Mouse (Mus musculus): Measurements from ENCODE around the gene Arhgap44. TPM values are rescaled to one million over a fixed set of nuclear protein-coding genes. Genes with fewer than 3 reads are reported as not detected.

The Arhgap44 gene
- polyA plus RNA-seq (2014; fragmentation: Nextera tagmentation; extraction: Ambion mirVana), result 16.1 and 20.8 TPM in 2 replicates

DNA sequence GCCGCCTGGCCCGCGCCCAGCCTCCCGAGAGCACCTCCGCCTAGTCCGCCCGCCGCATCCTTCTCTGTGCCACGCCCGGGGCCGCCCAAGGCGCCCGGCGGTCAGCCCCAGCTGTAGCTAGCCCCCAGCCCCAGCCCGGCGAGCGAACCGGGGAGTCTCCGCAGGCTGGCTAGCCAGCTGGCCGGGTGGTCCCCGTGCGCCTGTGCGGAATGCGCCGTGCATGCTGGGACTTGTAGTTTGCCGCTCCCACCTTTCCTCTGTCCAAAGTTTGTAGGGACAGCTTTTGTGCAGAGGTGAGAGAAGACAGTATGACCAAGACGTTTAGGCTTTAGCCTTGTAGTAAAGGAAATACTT lies at the start of gene Arhgap44:
Gene Arhgap44 (minus strand): TSS at position 195 of the 354 bp plus-strand sequence.
- H3K27ac ChIP-seq (ENCODE audit: low read depth, low read length), result peak within 1 kb of the TSS; percentile 72; the same call in 1 of the 2 replicates
- no peaks in the 10 kb centered on the region for H3K9me3 ChIP-seq (ENCODE audit: control insufficient read depth, low read length)
- 0 out of 2 replicates have a peak, but pooled peaks cover 8% of the 10 kb centered on the region for H3K4me1 ChIP-seq (ENCODE audit: control insufficient read depth, insufficient read depth, low read length)
- no peaks in the 10 kb centered on the region; the same call in 1 of the 2 replicates for H3K27me3 ChIP-seq (ENCODE audit: control insufficient read depth, insufficient read depth, low read length)
- WGBS, result under 1% methylated on average over 27 of the region's 27 CpGs
- H3K36me3 ChIP-seq (ENCODE audit: control insufficient read depth, insufficient read depth, low read length), result no peaks in the 10 kb centered on the region
- H3K9ac ChIP-seq (replicated peaks; ENCODE audit: low read depth, low read length), result peak within 1 kb of the TSS; percentile 89
- H3K4me3 ChIP-seq (ENCODE audit: low read depth, low read length), result peak within 1 kb of the TSS; percentile 90
- peak within 1 kb of the TSS; percentile 85 for H3K4me2 ChIP-seq (ENCODE audit: low read depth, low read length)
- peak; percentile 97 for ATAC-seq (ENCODE audit: low read depth)

DNA sequence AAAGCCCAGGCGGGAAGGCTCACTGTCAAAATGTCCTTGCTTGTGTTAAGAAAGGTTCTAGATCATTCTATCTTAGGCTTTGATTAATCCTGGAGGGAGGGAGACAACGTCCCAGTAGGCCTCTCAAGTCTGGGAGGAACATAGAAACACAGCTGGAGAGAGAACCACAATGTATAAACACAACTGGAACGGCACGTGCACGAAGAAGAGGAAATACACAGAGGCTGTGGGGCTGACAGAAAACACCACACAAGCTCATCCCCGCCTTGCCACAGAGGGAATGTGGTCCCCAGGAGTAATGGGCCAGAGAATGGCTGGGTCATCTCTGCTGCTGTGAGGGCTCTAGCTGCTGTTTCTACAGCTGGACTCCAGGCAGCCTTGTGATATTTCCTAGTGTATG lies 48.9 kb upstream of the Arhgap44 start:
- H3K4me1 ChIP-seq (ENCODE audit: control insufficient read depth, insufficient read depth, low read length), result no peaks in the 10 kb centered on the region
- no peak overlapping the region for H3K4me2 ChIP-seq (ENCODE audit: low read depth, low read length)
- no peak overlapping the region for H3K9ac ChIP-seq (replicated peaks; ENCODE audit: low read depth, low read length)
- no peaks in the 10 kb centered on the region for H3K9me3 ChIP-seq (ENCODE audit: control insufficient read depth, low read length)
- no peaks in the 10 kb centered on the region for H3K27me3 ChIP-seq (ENCODE audit: control insufficient read depth, insufficient read depth, low read length)
- ATAC-seq (ENCODE audit: low read depth), result no peak
- no peak overlapping the region for H3K4me3 ChIP-seq (ENCODE audit: low read depth, low read length)
- H3K36me3 ChIP-seq (ENCODE audit: control insufficient read depth, insufficient read depth, low read length), result no peaks in the 10 kb centered on the region
- H3K27ac ChIP-seq (ENCODE audit: low read depth, low read length), result no peak overlapping the region
- 83% methylated on average over 6 of the region's 6 CpGs for WGBS

DNA sequence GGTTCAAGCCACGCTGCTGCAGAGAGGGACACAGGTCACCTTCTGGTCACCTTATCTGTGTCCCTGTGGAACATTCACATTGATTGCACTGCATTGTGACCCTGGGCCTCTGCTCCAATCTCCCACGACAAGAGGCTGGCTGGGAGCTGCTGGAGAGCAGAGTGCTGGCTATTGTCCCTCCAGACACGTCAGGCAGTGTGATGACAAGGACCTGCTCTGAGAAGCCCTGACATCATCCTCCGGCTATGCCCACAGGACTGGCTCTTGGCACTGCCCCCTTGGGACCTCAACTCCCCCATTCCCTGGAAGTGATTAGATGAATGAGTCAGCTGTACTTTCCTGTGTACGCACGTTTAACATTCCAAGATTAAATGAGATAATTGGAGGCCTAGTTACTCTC lies 46.7 kb upstream of the Arhgap44 start:
- 57% methylated on average over 6 of the region's 6 CpGs for WGBS
- no peaks in the 10 kb centered on the region for H3K27me3 ChIP-seq (ENCODE audit: control insufficient read depth, insufficient read depth, low read length)
- no peak for ATAC-seq (ENCODE audit: low read depth)
- H3K4me3 ChIP-seq (ENCODE audit: low read depth, low read length), result no peak overlapping the region
- H3K9me3 ChIP-seq (ENCODE audit: control insufficient read depth, low read length), result no peaks in the 10 kb centered on the region
- no peak overlapping the region for H3K27ac ChIP-seq (ENCODE audit: low read depth, low read length)
- H3K4me1 ChIP-seq (ENCODE audit: control insufficient read depth, insufficient read depth, low read length), result no peaks in the 10 kb centered on the region
- no peaks in the 10 kb centered on the region for H3K36me3 ChIP-seq (ENCODE audit: control insufficient read depth, insufficient read depth, low read length)
- H3K4me2 ChIP-seq (ENCODE audit: low read depth, low read length), result no peak overlapping the region
- no peak overlapping the region for H3K9ac ChIP-seq (replicated peaks; ENCODE audit: low read depth, low read length)

DNA sequence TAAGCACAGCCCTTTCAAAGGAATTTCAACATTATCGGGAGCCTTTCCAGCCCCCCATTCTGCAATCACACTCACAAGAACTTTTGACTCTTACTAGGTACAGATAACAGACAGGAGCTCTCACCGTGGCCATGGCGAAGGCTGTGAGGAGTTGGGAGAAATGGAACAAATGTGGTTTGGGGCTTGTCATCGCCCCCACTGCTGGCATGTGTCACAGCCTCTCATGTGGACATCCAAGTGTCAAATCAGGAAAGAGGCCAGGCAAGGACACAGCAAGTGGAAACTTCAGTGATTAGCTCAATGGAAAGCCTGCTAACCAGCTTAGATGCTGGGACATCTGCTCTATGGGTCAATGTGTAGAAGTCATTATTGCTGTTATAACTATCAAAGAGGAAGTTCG lies 42.5 kb upstream of the Arhgap44 start:
- 59% methylated on average over 5 of the region's 5 CpGs for WGBS
- no peak overlapping the region for H3K9ac ChIP-seq (replicated peaks; ENCODE audit: low read depth, low read length)

DNA sequence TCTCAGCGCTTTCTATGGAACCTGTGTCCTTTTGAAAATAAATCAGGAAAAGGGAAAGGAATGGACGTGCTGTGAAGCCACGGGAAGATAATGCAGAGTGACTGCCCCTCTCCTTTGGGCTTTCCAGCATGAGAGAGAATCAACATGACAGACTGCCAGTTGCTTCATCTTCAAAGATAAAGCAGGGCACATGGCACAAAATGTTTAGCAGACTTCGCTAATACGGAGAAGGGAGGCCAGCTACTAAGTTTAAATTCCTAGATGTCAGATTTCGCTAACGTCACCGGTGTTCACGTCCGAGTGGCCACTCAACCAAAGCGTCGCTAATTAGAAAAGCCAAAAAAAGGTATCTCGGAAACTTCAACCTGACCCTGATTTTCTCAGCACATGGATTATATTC lies 41.9 kb upstream of the Arhgap44 start:
- H3K36me3 ChIP-seq (ENCODE audit: control insufficient read depth, insufficient read depth, low read length), result no peaks in the 10 kb centered on the region
- no peak overlapping the region for H3K4me2 ChIP-seq (ENCODE audit: low read depth, low read length)
- H3K9ac ChIP-seq (replicated peaks; ENCODE audit: low read depth, low read length), result no peak overlapping the region
- H3K4me1 ChIP-seq (ENCODE audit: control insufficient read depth, insufficient read depth, low read length), result no peaks in the 10 kb centered on the region
- no peak for ATAC-seq (ENCODE audit: low read depth)
- no peaks in the 10 kb centered on the region for H3K27me3 ChIP-seq (ENCODE audit: control insufficient read depth, insufficient read depth, low read length)
- no peaks in the 10 kb centered on the region for H3K9me3 ChIP-seq (ENCODE audit: control insufficient read depth, low read length)
- 73% methylated on average over 13 of the region's 13 CpGs for WGBS
- H3K4me3 ChIP-seq (ENCODE audit: low read depth, low read length), result no peak overlapping the region
- H3K27ac ChIP-seq (ENCODE audit: low read depth, low read length), result no peak overlapping the region

More for the DNA sequence above, 42.5 kb upstream of the Arhgap44 start:
- Histone ChIP-seq H3K27me3 (ENCODE audit: control insufficient read depth, insufficient read depth, low read length) (no peaks in the 10 kb centered on the region), H3K4me2 (ENCODE audit: low read depth, low read length) (no peak overlapping the region), H3K4me1 (ENCODE audit: control insufficient read depth, insufficient read depth, low read length) (no peaks in the 10 kb centered on the region), H3K9me3 (ENCODE audit: control insufficient read depth, low read length) (no peaks in the 10 kb centered on the region), H3K27ac (ENCODE audit: low read depth, low read length) (no peak overlapping the region), H3K4me3 (ENCODE audit: low read depth, low read length) (no peak overlapping the region), H3K36me3 (ENCODE audit: control insufficient read depth, insufficient read depth, low read length) (no peaks in the 10 kb centered on the region)
- ATAC-seq (ENCODE audit: low read depth), result no peak

DNA sequence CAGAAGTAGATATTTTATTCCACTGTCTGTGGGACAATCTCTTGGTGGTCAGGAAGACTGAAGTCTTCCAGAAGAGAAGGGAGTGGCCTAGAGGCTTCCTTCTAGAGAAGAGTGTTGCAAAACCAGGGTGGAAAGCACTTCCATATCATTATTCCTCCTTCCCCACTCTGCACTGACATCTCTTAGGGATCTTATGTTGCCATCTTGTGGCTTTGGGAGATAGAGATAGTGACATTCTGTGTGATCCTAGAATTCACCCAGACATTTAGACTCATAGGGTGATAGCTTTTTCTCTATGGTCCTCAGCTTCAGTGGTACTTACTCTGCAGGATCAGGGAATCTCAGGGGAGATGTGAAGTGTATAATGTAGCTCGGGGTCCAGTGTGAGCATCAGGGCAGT lies 40.3 kb upstream of the Arhgap44 start:
- ATAC-seq (ENCODE audit: low read depth), result no peak
- Histone ChIP-seq H3K4me1 (ENCODE audit: control insufficient read depth, insufficient read depth, low read length) (no peaks in the 10 kb centered on the region), H3K27ac (ENCODE audit: low read depth, low read length) (no peak overlapping the region), H3K4me2 (ENCODE audit: low read depth, low read length) (no peak overlapping the region), H3K36me3 (ENCODE audit: control insufficient read depth, insufficient read depth, low read length) (no peaks in the 10 kb centered on the region), H3K9me3 (ENCODE audit: control insufficient read depth, low read length) (no peaks in the 10 kb centered on the region), H3K9ac (replicated peaks; ENCODE audit: low read depth, low read length) (no peak overlapping the region), H3K27me3 (ENCODE audit: control insufficient read depth, insufficient read depth, low read length) (no peaks in the 10 kb centered on the region), H3K4me3 (ENCODE audit: low read depth, low read length) (no peak overlapping the region)
- WGBS, result 92% methylated on average over 1 of the region's 1 CpGs

DNA sequence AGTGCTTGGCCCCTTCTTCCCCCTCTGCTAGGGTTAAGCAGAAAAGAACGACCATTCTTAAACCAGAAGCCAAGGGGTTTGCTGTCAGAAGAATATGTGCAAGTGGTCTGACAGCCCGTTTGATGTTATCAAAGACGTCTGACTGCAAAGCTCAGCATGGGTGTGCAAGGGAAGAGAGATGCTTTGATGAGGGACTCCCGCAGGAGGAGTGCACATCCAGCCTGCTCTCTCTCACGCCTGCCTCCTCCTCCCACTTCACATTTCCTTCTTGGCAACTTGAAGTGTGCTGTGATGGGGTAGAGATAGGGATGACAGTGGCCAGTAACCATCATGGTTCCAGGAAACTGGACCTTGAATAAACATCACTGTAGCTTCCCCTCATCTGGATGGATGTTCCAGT lies 39.5 kb upstream of the Arhgap44 start:
- Histone ChIP-seq H3K9ac (replicated peaks; ENCODE audit: low read depth, low read length) (no peak overlapping the region), H3K9me3 (ENCODE audit: control insufficient read depth, low read length) (no peaks in the 10 kb centered on the region), H3K27ac (ENCODE audit: low read depth, low read length) (no peak overlapping the region), H3K4me1 (ENCODE audit: control insufficient read depth, insufficient read depth, low read length) (no peaks in the 10 kb centered on the region), H3K4me2 (ENCODE audit: low read depth, low read length) (no peak overlapping the region), H3K4me3 (ENCODE audit: low read depth, low read length) (no peak overlapping the region), H3K27me3 (ENCODE audit: control insufficient read depth, insufficient read depth, low read length) (no peaks in the 10 kb centered on the region), H3K36me3 (ENCODE audit: control insufficient read depth, insufficient read depth, low read length) (no peaks in the 10 kb centered on the region)
- WGBS, result 61% methylated on average over 5 of the region's 5 CpGs
- ATAC-seq (ENCODE audit: low read depth), result no peak

DNA sequence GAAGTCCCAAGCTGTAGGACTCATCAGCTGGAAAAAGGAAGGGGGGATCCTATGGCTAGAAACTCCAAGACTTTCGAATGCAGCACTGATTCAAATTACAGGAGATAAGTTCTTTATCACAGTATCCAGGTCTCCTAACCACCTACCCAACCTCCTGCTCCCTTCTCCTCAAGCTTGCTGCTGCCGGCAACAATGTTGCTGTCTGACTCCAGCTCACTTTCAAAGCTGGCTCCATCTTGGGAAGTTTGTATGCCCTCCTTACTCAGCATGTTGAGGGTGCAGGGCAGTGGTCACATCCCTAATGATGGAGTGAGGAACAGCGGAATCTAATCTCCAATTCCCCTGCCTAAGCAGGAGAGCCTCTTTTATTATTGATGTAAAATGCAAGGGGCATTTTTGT lies 35.3 kb upstream of the Arhgap44 start:
- no peaks in the 10 kb centered on the region for H3K36me3 ChIP-seq (ENCODE audit: control insufficient read depth, insufficient read depth, low read length)
- no peak overlapping the region for H3K9ac ChIP-seq (replicated peaks; ENCODE audit: low read depth, low read length)
- H3K4me2 ChIP-seq (ENCODE audit: low read depth, low read length), result no peak overlapping the region
- no peaks in the 10 kb centered on the region for H3K4me1 ChIP-seq (ENCODE audit: control insufficient read depth, insufficient read depth, low read length)
- WGBS, result 85% methylated on average over 3 of the region's 3 CpGs
- H3K9me3 ChIP-seq (ENCODE audit: control insufficient read depth, low read length), result no peaks in the 10 kb centered on the region
- no peaks in the 10 kb centered on the region for H3K27me3 ChIP-seq (ENCODE audit: control insufficient read depth, insufficient read depth, low read length)
- H3K4me3 ChIP-seq (ENCODE audit: low read depth, low read length), result no peak overlapping the region
- no peak for ATAC-seq (ENCODE audit: low read depth)
- H3K27ac ChIP-seq (ENCODE audit: low read depth, low read length), result no peak overlapping the region

DNA sequence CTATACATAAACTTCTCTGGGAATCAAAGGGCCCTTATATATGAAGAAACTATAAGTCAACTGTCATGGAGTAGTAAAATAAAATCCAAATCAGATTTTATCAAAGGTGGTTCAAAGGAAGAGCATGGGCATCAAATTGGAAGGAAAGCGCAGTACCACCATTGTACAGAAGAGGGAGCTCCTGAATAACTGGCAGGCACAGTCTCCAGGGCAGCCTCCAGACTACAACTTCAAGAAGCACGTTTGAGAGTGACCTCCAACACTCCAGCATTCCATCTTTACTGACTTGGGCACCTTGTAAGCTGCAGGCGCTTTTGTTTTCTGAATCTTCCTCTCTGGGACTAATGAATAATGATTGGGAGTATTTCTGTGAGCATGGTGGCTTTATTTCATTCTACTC lies 34.5 kb upstream of the Arhgap44 start:
- WGBS, result 5% methylated on average over 3 of the region's 3 CpGs
- H3K9me3 ChIP-seq (ENCODE audit: control insufficient read depth, low read length), result no peaks in the 10 kb centered on the region
- ATAC-seq (ENCODE audit: low read depth), result peak; percentile 61; the same call in 1 of the 2 replicates
- H3K4me2 ChIP-seq (ENCODE audit: low read depth, low read length), result no peak overlapping the region
- H3K27me3 ChIP-seq (ENCODE audit: control insufficient read depth, insufficient read depth, low read length), result no peaks in the 10 kb centered on the region
- H3K4me1 ChIP-seq (ENCODE audit: control insufficient read depth, insufficient read depth, low read length), result no peaks in the 10 kb centered on the region
- no peak overlapping the region for H3K27ac ChIP-seq (ENCODE audit: low read depth, low read length)
- no peak overlapping the region for H3K9ac ChIP-seq (replicated peaks; ENCODE audit: low read depth, low read length)
- no peaks in the 10 kb centered on the region for H3K36me3 ChIP-seq (ENCODE audit: control insufficient read depth, insufficient read depth, low read length)
- no peak overlapping the region for H3K4me3 ChIP-seq (ENCODE audit: low read depth, low read length)

DNA sequence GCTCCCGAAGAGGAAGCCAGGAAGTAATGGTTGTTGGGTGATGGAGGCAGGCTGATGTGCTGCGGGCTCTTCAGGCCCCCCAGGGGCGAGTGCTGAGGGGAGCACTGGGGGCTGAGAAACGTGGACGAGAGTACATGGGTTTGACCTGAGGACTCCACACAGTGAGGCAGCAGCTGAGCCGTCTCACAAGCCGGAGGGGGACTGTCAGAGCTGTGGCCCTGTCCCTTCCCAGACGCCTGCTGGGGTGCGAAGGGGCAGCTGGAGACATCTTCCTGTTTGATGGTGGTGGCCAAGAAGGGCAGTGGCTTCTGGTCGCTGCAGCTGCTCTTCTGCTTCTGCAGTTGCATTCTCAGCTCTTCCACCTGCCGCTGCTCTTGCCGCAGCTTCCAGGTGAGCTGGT lies 24.2 kb upstream of the Arhgap44 start:
- no peak for ATAC-seq (ENCODE audit: low read depth)
- no peaks in the 10 kb centered on the region for H3K4me1 ChIP-seq (ENCODE audit: control insufficient read depth, insufficient read depth, low read length)
- no peaks in the 10 kb centered on the region for H3K9me3 ChIP-seq (ENCODE audit: control insufficient read depth, low read length)
- no peak overlapping the region for H3K9ac ChIP-seq (replicated peaks; ENCODE audit: low read depth, low read length)
- H3K27me3 ChIP-seq (ENCODE audit: control insufficient read depth, insufficient read depth, low read length), result no peaks in the 10 kb centered on the region
- H3K4me2 ChIP-seq (ENCODE audit: low read depth, low read length), result no peak overlapping the region
- no peaks in the 10 kb centered on the region for H3K36me3 ChIP-seq (ENCODE audit: control insufficient read depth, insufficient read depth, low read length)
- 84% methylated on average over 12 of the region's 12 CpGs for WGBS
- no peak overlapping the region for H3K27ac ChIP-seq (ENCODE audit: low read depth, low read length)
- H3K4me3 ChIP-seq (ENCODE audit: low read depth, low read length), result no peak overlapping the region
